Mouse (Mus musculus): Measurements from ENCODE around the gene Ces3b.

Ces3b gene

DNA sequence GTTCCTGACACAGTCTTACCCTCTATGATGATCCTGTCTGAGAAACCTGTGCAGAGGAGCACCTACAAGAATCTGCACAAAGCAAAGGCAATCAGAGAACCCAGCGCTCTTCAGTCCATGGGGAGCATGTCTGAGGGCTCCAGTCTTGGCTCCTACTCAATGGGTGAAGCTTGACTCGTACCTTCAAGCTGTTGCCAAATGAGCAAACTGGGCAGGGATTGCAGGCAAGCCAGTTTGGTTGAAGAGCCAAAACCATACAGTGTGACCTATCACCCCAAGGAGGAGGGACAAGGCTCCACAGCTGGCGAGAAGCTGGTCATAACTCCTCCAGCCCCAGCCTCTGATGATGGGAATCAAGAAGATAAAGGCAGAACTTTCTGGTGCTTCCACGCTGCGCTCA lies 48.0 kb downstream of the Ces3b start, which contains the start of gene Ces4a:
TSS of gene Ces4a (plus strand) at position 292 of the 400 bp plus-strand sequence.
- no peak for TF ChIP-seq GATA4 (IDR thresholded peaks at IDR 0.05; ENCODE audit: insufficient replicate concordance, low read length)

- TF ChIP-seq GATA4 (IDR thresholded peaks at IDR 0.05; ENCODE audit: insufficient replicate concordance, low read length): no peak
Observed at GRCm38 (mm10) chr8:105138423-105138822, 54.9 kb downstream of the Ces3b start.

- no peak for TF ChIP-seq GATA4 (IDR thresholded peaks at IDR 0.05; ENCODE audit: insufficient replicate concordance, low read length)
Observed at GRCm38 (mm10) chr8:105142395-105142794, 58.8 kb downstream of the Ces3b start.
